ENCODE assay signal across 29 mouse cellular contexts in the genomic region with DNA sequence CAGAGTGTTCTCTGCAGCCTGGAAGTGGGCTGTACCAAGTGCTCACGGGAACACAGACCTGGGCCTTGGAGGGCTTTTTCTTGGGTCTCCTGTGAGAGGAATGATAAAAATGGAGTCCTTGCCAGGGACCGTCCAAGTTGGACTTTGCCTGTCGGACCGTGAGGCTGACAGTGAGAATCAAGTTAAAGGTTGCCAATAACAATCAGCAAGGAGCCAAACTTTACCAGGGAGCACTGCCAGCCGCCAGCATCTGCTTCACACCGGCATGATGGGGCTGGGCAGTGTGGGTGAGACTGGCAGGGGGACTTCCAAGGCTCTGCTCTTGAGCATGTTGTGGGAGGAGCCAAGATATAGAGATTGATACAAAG. TPM values are rescaled to one million over a fixed set of nuclear protein-coding genes. Genes with fewer than 3 reads are reported as not detected.
DNase-seq lines count a peak whose midpoint lies in the region; ATAC-seq and TF ChIP-seq lines count a peak whose summit lies in the region.
"Had no signal": no experiment of that assay in that cellular context is flagged by ENCODE, and none has a peak within 500 bp of the region (broad histone marks: within the 10 kb centered on the region; RNA-seq: fewer than 3 reads in every experiment).

No protein-coding gene starts in this region.

- no peak for TF ChIP-seq CTCF in kidney, adult 2 months (conservative IDR thresholded peaks at IDR 0.05; ENCODE audit: insufficient read depth, insufficient read length, low read depth, low read length)
- no peak for TF ChIP-seq CTCF in intestine, postnatal 0 days (IDR thresholded peaks at IDR 0.05; ENCODE audit: low read depth)

- no peak overlapping the region for H3K27ac ChIP-seq in kidney, adult 2 months (ENCODE audit: insufficient read depth, low read depth, low read length)
- no peak overlapping the region for H3K27ac ChIP-seq in neural tube, embryonic 12.5 days
- no peak overlapping the region for H3K27ac ChIP-seq in neural tube, embryonic 15.5 days (replicated peaks)
- H3K27ac ChIP-seq in intestine, postnatal 0 days (ENCODE audit: low read depth, low read length), result 0 out of 2 replicates have a peak overlapping the region, but pooled peaks have one; percentile 35
- H3K27ac ChIP-seq in hindbrain, embryonic 10.5 days, result no peak overlapping the region
- H3K27ac ChIP-seq: embryonic facial prominence, embryonic 10.5 days; embryonic facial prominence, embryonic 15.5 days; forebrain, embryonic 12.5 days; hindbrain, embryonic 15.5 days; lung, embryonic 15.5 days; midbrain, embryonic 10.5 days; midbrain, embryonic 15.5 days had no signal

- H3K36me3 ChIP-seq in kidney, adult 2 months (ENCODE audit: control insufficient read depth, insufficient read depth, low read length), result no peaks in the 10 kb centered on the region
- H3K36me3 ChIP-seq in neural tube, embryonic 12.5 days, result no peaks in the 10 kb centered on the region
- H3K36me3 ChIP-seq in neural tube, embryonic 15.5 days, result no peaks in the 10 kb centered on the region
- peaks cover 4% of the 10 kb centered on the region; the same call in 1 of the 2 replicates for H3K36me3 ChIP-seq in intestine, postnatal 0 days (ENCODE audit: control insufficient read depth, insufficient read depth)
- H3K36me3 ChIP-seq in hindbrain, embryonic 10.5 days, result no peaks in the 10 kb centered on the region
- H3K36me3 ChIP-seq: embryonic facial prominence, embryonic 10.5 days; embryonic facial prominence, embryonic 15.5 days; forebrain, embryonic 12.5 days; heart, embryonic 10.5 days; hindbrain, embryonic 15.5 days; lung, embryonic 15.5 days; midbrain, embryonic 10.5 days; midbrain, embryonic 15.5 days had no signal

- H3K4me3 ChIP-seq in kidney, adult 2 months (ENCODE audit: insufficient read depth, low read depth, low read length), result no peak overlapping the region
- no peak overlapping the region for H3K4me3 ChIP-seq in neural tube, embryonic 12.5 days
- H3K4me3 ChIP-seq in neural tube, embryonic 15.5 days (replicated peaks), result no peak overlapping the region
- no peak overlapping the region for H3K4me3 ChIP-seq in intestine, postnatal 0 days (ENCODE audit: low read depth, low read length)
- no peak overlapping the region for H3K4me3 ChIP-seq in hindbrain, embryonic 10.5 days
- H3K4me3 ChIP-seq: embryonic facial prominence, embryonic 10.5 days; embryonic facial prominence, embryonic 15.5 days; forebrain, embryonic 12.5 days; heart, embryonic 10.5 days; hindbrain, embryonic 15.5 days; lung, embryonic 15.5 days; midbrain, embryonic 10.5 days; midbrain, embryonic 15.5 days had no signal

- H3K27me3 ChIP-seq in kidney, adult 2 months (replicated peaks; ENCODE audit: control insufficient read depth, insufficient read depth, low read length), result no peaks in the 10 kb centered on the region
- H3K27me3 ChIP-seq in neural tube, embryonic 12.5 days (replicated peaks), result peaks cover 52% of the 10 kb centered on the region
- peaks cover 65% of the 10 kb centered on the region for H3K27me3 ChIP-seq in neural tube, embryonic 15.5 days (replicated peaks)
- peaks cover 43% of the 10 kb centered on the region for H3K27me3 ChIP-seq in intestine, postnatal 0 days (replicated peaks; ENCODE audit: control insufficient read depth, insufficient read depth, low read length)
- peaks cover 89% of the 10 kb centered on the region for H3K27me3 ChIP-seq in hindbrain, embryonic 10.5 days (ENCODE audit: insufficient read depth, poor library complexity, severe bottlenecking)

- WGBS in kidney, adult 2 months, result 58% methylated on average over 6 of the region's 6 CpGs
- 85% methylated on average over 6 of the region's 6 CpGs for WGBS in neural tube, embryonic 12.5 days
- WGBS in neural tube, embryonic 15.5 days, result 80% methylated on average over 6 of the region's 6 CpGs
- WGBS in intestine, postnatal 0 days, result 65% methylated on average over 6 of the region's 6 CpGs
- WGBS in hindbrain, embryonic 10.5 days, result 84% methylated on average over 6 of the region's 6 CpGs

- H3K9me3 ChIP-seq in neural tube, embryonic 12.5 days, result no peaks in the 10 kb centered on the region
- H3K9me3 ChIP-seq in neural tube, embryonic 15.5 days (replicated peaks), result no peaks in the 10 kb centered on the region
- no peaks in the 10 kb centered on the region for H3K9me3 ChIP-seq in intestine, postnatal 0 days (ENCODE audit: control insufficient read depth)
- no peaks in the 10 kb centered on the region for H3K9me3 ChIP-seq in hindbrain, embryonic 10.5 days
- H3K9me3 ChIP-seq: embryonic facial prominence, embryonic 10.5 days; embryonic facial prominence, embryonic 15.5 days; heart, embryonic 10.5 days; hindbrain, embryonic 15.5 days; lung, embryonic 15.5 days; midbrain, embryonic 10.5 days; midbrain, embryonic 15.5 days had no signal

- peaks cover 5% of the 10 kb centered on the region; the same call in 1 of the 2 replicates for H3K4me1 ChIP-seq in kidney, adult 2 months (ENCODE audit: control insufficient read depth, insufficient read depth, low read length)
- H3K4me1 ChIP-seq in neural tube, embryonic 12.5 days, result peaks cover 13% of the 10 kb centered on the region
- peaks cover 17% of the 10 kb centered on the region for H3K4me1 ChIP-seq in neural tube, embryonic 15.5 days
- H3K4me1 ChIP-seq in intestine, postnatal 0 days (replicated peaks; ENCODE audit: control insufficient read depth, insufficient read depth, low read length), result no peaks in the 10 kb centered on the region
- H3K4me1 ChIP-seq in hindbrain, embryonic 10.5 days (replicated peaks), result peaks cover 24% of the 10 kb centered on the region

- peak; percentile 88 for DNase-seq in kidney, adult 2 months
- DNase-seq in kidney, postnatal 10 days, result no peak
- DNase-seq in hindbrain, embryonic 10.5 days (ENCODE audit: low spot score), result no peak
- DNase-seq in gastrocnemius, adult 18-20 months (ENCODE audit: low spot score), result no peak
- DNase-seq: adrenal gland, adult 2 months; adrenal gland, postnatal 36 days; B cell, adult 2 months; cerebellum, adult 2 months; cerebellum, postnatal 14 days; forebrain, postnatal 0 days; heart, postnatal 4 days; liver; right cerebral cortex, adult 18-20 months; spleen, adult 18-20 months had no signal

- 0 out of 2 replicates have a peak overlapping the region, but pooled peaks have one; percentile 5 for H3K9ac ChIP-seq in neural tube, embryonic 12.5 days
- no peak overlapping the region for H3K9ac ChIP-seq in neural tube, embryonic 15.5 days (replicated peaks)
- H3K9ac ChIP-seq in intestine, postnatal 0 days (ENCODE audit: low read depth, low read length), result no peak overlapping the region
- H3K9ac ChIP-seq: embryonic facial prominence, embryonic 15.5 days; forebrain, embryonic 12.5 days; forebrain, postnatal 0 days; hindbrain, embryonic 15.5 days; lung, embryonic 15.5 days; midbrain, embryonic 15.5 days had no signal

- no peak overlapping the region for H3K4me2 ChIP-seq in neural tube, embryonic 12.5 days (replicated peaks)
- no peak overlapping the region for H3K4me2 ChIP-seq in neural tube, embryonic 15.5 days
- no peak overlapping the region for H3K4me2 ChIP-seq in intestine, postnatal 0 days (replicated peaks; ENCODE audit: low read depth)
- H3K4me2 ChIP-seq: embryonic facial prominence, embryonic 15.5 days; forebrain, embryonic 12.5 days; hindbrain, embryonic 15.5 days; lung, embryonic 15.5 days; midbrain, embryonic 15.5 days had no signal

- no peak for ATAC-seq in neural tube, embryonic 12.5 days (ENCODE audit: low FRiP score, low read depth)
- ATAC-seq in neural tube, embryonic 15.5 days (ENCODE audit: low FRiP score), result no peak
- ATAC-seq in intestine, postnatal 0 days, result no peak
- ATAC-seq: forebrain, postnatal 0 days; inflammation-experienced regulatory T-cells, adult 6 months; midbrain, embryonic 15.5 days had no signal

- no peak for TF ChIP-seq POLR2A in kidney, adult 2 months (IDR thresholded peaks at IDR 0.05; ENCODE audit: low read depth, low read length)

RNA-seq across cellular contexts. Expression of gene Tnxb, which starts 5.7 kb away (rescaled TPM):
- 5.5 and 8.5 TPM in 2 replicates for polyA plus RNA-seq in kidney, adult 2 months (2012; rRNA removed)
- 0.03 TPM in 2 replicates for polyA plus RNA-seq in neural tube, embryonic 12.5 days (2016; fragmentation: Nextera tagmentation; extraction: Ambion mirVana)
- polyA plus RNA-seq in neural tube, embryonic 15.5 days (2015; fragmentation: Nextera tagmentation; extraction: Ambion mirVana), result 0.50 and 0.64 TPM in 2 replicates
- 1.4 and 1.9 TPM in 2 replicates for polyA plus RNA-seq in intestine, postnatal 0 days (2015; fragmentation: Nextera tagmentation; extraction: Ambion mirVana)
- polyA plus RNA-seq in hindbrain, embryonic 10.5 days (2016; fragmentation: Nextera tagmentation; extraction: Ambion mirVana), result 0.01 and 0.02 TPM in 2 replicates
- total RNA-seq in gastrocnemius, adult 18-20 months (2021), result 10 to 100 TPM; 28.3 to 32.8 TPM
- total RNA-seq: megakaryocyte progenitor cell, adult 5-6 weeks had no signal
- polyA plus RNA-seq: embryonic facial prominence, embryonic 10.5 days; inflammation-experienced regulatory T-cells, adult 6 months; limb, embryonic 11.5 days; midbrain, embryonic 10.5 days had no signal

RNA-seq across cellular contexts. Expression of gene Atf6b, which starts 29.1 kb away (rescaled TPM):
- polyA plus RNA-seq in kidney, adult 2 months (2012; rRNA removed), result 52.5 and 65.5 TPM in 2 replicates
- 116 and 120 TPM in 2 replicates for polyA plus RNA-seq in neural tube, embryonic 12.5 days (2016; fragmentation: Nextera tagmentation; extraction: Ambion mirVana)
- polyA plus RNA-seq in neural tube, embryonic 15.5 days (2015; fragmentation: Nextera tagmentation; extraction: Ambion mirVana), result 109 and 112 TPM in 2 replicates
- polyA plus RNA-seq in intestine, postnatal 0 days (2015; fragmentation: Nextera tagmentation; extraction: Ambion mirVana), result 22.9 and 23.1 TPM in 2 replicates
- 111 and 118 TPM in 2 replicates for polyA plus RNA-seq in hindbrain, embryonic 10.5 days (2016; fragmentation: Nextera tagmentation; extraction: Ambion mirVana)
- total RNA-seq in gastrocnemius, adult 18-20 months (2021), result 1 to 10 TPM; 5.9 to 7.9 TPM

RNA-seq across cellular contexts. Expression of gene Fkbpl, which starts 31.5 kb away (rescaled TPM):
- polyA plus RNA-seq in kidney, adult 2 months (2012; rRNA removed), result 5.5 and 5.8 TPM in 2 replicates
- 17.4 and 17.5 TPM in 2 replicates for polyA plus RNA-seq in neural tube, embryonic 12.5 days (2016; fragmentation: Nextera tagmentation; extraction: Ambion mirVana)
- polyA plus RNA-seq in neural tube, embryonic 15.5 days (2015; fragmentation: Nextera tagmentation; extraction: Ambion mirVana), result 14.9 and 15.8 TPM in 2 replicates
- polyA plus RNA-seq in intestine, postnatal 0 days (2015; fragmentation: Nextera tagmentation; extraction: Ambion mirVana), result 8.8 and 9.2 TPM in 2 replicates
- polyA plus RNA-seq in hindbrain, embryonic 10.5 days (2016; fragmentation: Nextera tagmentation; extraction: Ambion mirVana), result 19.4 and 19.6 TPM in 2 replicates
- 1 to 10 TPM; 5.7 to 6.0 TPM for total RNA-seq in gastrocnemius, adult 18-20 months (2021)

RNA-seq across cellular contexts. Expression of gene Prrt1, which starts 46.7 kb away (rescaled TPM):
- 2.7 and 3.2 TPM in 2 replicates for polyA plus RNA-seq in kidney, adult 2 months (2012; rRNA removed)
- polyA plus RNA-seq in neural tube, embryonic 12.5 days (2016; fragmentation: Nextera tagmentation; extraction: Ambion mirVana), result 1.4 and 1.6 TPM in 2 replicates
- polyA plus RNA-seq in neural tube, embryonic 15.5 days (2015; fragmentation: Nextera tagmentation; extraction: Ambion mirVana), result 6.3 and 7.3 TPM in 2 replicates
- 0.27 and 0.47 TPM in 2 replicates for polyA plus RNA-seq in intestine, postnatal 0 days (2015; fragmentation: Nextera tagmentation; extraction: Ambion mirVana)
- 0.58 and 1.4 TPM in 2 replicates for polyA plus RNA-seq in hindbrain, embryonic 10.5 days (2016; fragmentation: Nextera tagmentation; extraction: Ambion mirVana)
- under 1 TPM; 0.30 to 0.38 TPM for total RNA-seq in gastrocnemius, adult 18-20 months (2021)
- polyA plus RNA-seq: liver, embryonic 16.5 days had no signal

RNA-seq across cellular contexts. Expression of gene Ppt2, which starts 47.8 kb away (rescaled TPM):
- 118 and 123 TPM in 2 replicates for polyA plus RNA-seq in kidney, adult 2 months (2012; rRNA removed)
- 22.9 and 25.2 TPM in 2 replicates for polyA plus RNA-seq in neural tube, embryonic 12.5 days (2016; fragmentation: Nextera tagmentation; extraction: Ambion mirVana)
- polyA plus RNA-seq in neural tube, embryonic 15.5 days (2015; fragmentation: Nextera tagmentation; extraction: Ambion mirVana), result 20.1 and 21.3 TPM in 2 replicates
- 17.2 and 18.0 TPM in 2 replicates for polyA plus RNA-seq in intestine, postnatal 0 days (2015; fragmentation: Nextera tagmentation; extraction: Ambion mirVana)
- polyA plus RNA-seq in hindbrain, embryonic 10.5 days (2016; fragmentation: Nextera tagmentation; extraction: Ambion mirVana), result 22.7 and 28.7 TPM in 2 replicates
- 10 to 100 TPM; 36.0 to 38.3 TPM for total RNA-seq in gastrocnemius, adult 18-20 months (2021)
